Mouse (Mus musculus): ENCODE results near the gene Mctp1. TPM values are rescaled to one million over a fixed set of nuclear protein-coding genes. Genes with fewer than 3 reads are reported as not detected.
"Not testable (repeated sequence)": the region's sequence is repeated elsewhere in the genome, so short reads cannot be mapped to it uniquely, and the experiment has no call there.

The Mctp1 gene
- total RNA-seq (2021), result under 1 TPM; 0.82 to 0.88 TPM
- long read RNA-seq, experiment 1, partial matches to known transcripts, result 0 of 1 reads
- long read RNA-seq, experiment 1, other reads (novel, unspliced or antisense), result 1 of 1 reads
- long read RNA-seq, experiment 2, result 0 reads

DNA sequence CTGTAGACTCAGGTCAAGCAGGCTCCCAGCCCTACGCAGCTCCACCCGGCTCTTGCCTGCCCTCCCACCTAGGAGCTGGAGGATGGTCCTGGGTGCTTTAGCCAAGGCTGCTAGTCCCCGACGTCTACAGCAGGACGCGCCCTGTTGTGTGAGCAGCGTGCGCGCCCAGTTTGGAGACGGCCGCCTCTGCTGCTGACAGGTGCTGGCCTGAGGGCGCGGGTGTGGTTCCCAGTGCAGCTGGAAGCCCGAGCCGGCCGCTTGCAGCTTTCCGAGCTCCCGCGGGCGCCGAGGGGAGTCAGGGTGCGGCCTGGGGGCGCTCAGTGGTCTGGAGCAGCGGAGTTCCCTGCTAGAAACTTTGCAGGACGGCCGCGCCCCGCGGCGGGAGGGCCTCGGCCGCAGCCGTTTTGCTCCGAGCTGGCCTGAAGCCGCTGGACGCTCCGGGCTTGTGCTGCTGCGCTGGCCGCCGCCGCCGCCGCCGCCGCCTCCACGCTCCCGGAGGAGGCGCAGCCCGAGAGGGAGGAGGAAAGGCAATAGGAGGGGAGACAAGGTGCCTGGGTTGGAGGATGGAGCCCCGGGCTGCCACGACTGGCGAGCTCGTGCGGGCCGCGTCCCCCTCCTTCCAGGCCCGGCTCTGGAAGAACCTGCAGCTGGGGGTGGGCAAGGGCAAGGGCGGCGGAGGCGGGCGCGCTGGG lies at the start of gene Mctp1:
TSS of gene Mctp1 (plus strand) at position 564 of the 692 bp plus-strand sequence.
- DNase-seq, result peak; percentile 54
- intact Hi-C loops (cut with DNase I; ENCODE audit: low total_unique reads), result no loop called here

- intact Hi-C loops (cut with DNase I; ENCODE audit: low total_unique reads); DNase-seq: not testable (repeated sequence)
Measured at GRCm38 (mm10) chr13:76345941-76346340, 38.4 kb upstream of the Mctp1 start.

GRCm38 (mm10) chr13:76358720-76359119 lies 25.6 kb upstream of the Mctp1 start:
- no peak for DNase-seq
- intact Hi-C loops (cut with DNase I; ENCODE audit: low total_unique reads), result no loop called here

DNA sequence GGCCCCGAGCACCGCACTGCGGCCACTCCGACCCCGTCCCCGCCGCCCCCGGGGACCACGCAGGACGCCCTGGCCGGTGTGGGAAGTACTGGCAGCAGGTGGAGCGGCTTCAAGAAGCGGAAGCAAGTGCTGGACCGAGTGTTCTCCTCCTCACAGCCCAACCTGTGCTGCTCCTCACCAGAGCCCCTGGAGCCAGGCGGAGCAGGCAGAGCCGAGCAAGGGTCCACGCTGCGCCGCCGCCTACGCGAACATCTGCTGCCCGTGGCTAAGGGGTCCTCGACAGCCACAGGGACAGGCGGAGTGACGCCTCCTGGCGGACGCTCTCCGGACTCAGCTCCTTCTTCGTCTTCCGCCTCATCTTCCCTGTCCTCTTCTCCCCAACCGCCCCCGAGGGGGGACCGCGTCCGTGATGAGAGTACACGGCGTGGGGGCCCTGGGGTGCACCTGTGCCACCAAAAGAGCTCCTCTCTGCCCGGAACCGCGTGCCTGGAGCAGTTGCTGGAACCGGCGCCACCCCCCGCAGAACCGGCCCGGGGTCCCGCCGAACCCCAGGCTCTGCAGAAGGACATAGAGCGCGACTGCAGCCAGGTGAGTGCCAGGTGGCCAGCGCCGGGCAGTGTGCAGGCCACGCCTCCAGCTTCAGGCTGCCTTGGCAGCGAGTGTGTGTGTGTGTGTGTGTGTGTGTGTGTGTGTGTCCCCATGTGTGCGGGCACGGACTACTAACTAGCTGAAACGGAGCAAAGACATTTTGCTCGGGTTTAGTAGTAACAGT lies 515 bp downstream of the Mctp1 start:
- peak; percentile 36 for DNase-seq
- intact Hi-C loops (cut with DNase I; ENCODE audit: low total_unique reads), result no loop called here

DNA sequence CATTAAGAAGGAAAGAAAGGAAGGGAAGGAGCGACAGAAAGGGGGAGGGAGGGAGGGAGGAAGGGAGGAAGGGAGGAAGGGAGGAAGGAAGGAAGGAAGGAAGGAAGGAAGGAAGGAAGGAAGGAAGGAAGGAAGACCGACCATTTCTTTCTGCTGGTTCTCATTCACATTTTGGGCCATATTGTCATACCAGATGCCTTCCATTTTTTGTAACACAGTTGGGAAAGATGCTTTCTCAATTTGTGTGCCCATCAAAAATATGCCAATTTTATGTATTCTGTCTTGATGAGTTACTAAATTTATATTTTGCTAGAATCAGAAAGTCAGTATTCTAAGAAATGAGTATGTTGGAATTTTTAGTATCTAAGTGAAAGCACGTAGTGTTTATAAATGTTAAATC lies 4.3 kb downstream of the Mctp1 start:
- no peak for DNase-seq
- intact Hi-C loops (cut with DNase I; ENCODE audit: low total_unique reads), result no loop called here

DNA sequence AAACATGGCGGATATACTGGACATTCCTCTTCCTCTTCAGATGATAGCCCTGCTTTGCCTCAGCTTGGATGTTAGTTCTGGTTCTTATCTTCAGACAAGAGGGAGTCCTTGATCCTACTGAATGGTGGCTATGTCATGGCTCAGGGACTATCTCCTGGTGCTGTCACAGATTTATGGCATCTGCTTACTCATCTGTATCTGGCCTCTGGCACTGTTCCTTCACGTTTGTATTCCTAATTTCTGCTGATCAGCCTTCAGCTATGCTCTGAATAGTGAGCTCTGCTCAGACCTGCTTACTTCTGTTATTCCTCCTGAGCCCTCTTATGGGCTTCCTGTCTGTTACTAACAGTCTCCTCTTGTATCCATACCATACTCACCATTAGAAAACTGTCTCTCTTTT lies 7.6 kb downstream of the Mctp1 start:
- intact Hi-C loops (cut with DNase I; ENCODE audit: low total_unique reads), result no loop called here

GRCm38 (mm10) chr13:76393106-76393505 lies 8.8 kb downstream of the Mctp1 start:
- no peak for DNase-seq
- intact Hi-C loops (cut with DNase I; ENCODE audit: low total_unique reads), result no loop called here

More for the DNA sequence above, 7.6 kb downstream of the Mctp1 start:
- DNase-seq, result no peak

GRCm38 (mm10) chr13:76395906-76396305 lies 11.6 kb downstream of the Mctp1 start:
- intact Hi-C loops (cut with DNase I; ENCODE audit: low total_unique reads), result no loop called here

DNA sequence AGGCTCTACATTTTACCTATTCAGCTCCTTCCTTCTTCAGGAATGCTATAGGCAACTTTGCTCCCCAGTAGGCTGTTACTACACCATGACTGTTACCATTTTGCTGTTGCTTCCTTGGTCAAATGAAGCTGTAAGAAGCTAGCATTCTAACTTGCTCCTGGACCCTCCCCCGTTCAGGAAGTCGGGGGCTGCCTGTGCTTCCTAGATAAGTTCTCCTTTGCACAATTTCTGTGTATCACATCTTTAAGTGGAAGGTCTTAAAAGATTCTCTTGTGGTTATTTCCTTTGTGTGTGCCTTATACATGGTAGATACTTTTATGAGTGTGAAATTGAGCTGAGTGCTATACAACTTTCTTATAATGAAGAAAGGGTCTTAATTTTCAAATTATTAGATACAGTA lies 25.0 kb downstream of the Mctp1 start:
- no peak for DNase-seq
- intact Hi-C loops (cut with DNase I; ENCODE audit: low total_unique reads), result no loop called here

More at GRCm38 (mm10) chr13:76395906-76396305, 11.6 kb downstream of the Mctp1 start:
- no peak for DNase-seq

DNA sequence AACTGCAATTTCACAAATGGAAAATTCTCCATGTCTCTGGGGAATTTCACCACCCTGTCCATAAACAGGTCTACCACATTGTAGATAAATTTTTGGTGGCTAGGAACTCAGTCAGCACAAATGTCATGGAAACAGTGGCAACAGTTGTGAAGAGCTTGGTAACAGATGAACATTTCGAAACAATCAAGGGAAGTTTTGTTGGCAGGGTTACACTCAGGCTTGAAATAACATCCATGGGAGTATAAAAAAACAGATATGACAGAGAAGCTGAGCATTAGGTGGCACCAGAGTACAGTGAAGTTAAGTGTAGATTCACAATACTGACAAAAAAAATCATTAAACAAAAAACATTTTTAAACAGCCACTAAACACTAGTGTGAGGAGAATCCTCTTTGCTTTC lies 26.3 kb downstream of the Mctp1 start:
- intact Hi-C loops (cut with DNase I; ENCODE audit: low total_unique reads), result no loop called here
- no peak for DNase-seq

GRCm38 (mm10) chr13:76415346-76415745 lies 31.0 kb downstream of the Mctp1 start:
- intact Hi-C loops (cut with DNase I; ENCODE audit: low total_unique reads), result no loop called here

GRCm38 (mm10) chr13:76420111-76420510 lies 35.8 kb downstream of the Mctp1 start:
- no peak for DNase-seq
- intact Hi-C loops (cut with DNase I; ENCODE audit: low total_unique reads), result no loop called here

More at GRCm38 (mm10) chr13:76415346-76415745, 31.0 kb downstream of the Mctp1 start:
- no peak for DNase-seq

- intact Hi-C loops (cut with DNase I; ENCODE audit: low total_unique reads), result no loop called here
- DNase-seq, result no peak
Measured at GRCm38 (mm10) chr13:76421075-76421474, 36.7 kb downstream of the Mctp1 start.

GRCm38 (mm10) chr13:76422124-76422523 lies 37.8 kb downstream of the Mctp1 start:
- intact Hi-C loops (cut with DNase I; ENCODE audit: low total_unique reads), result no loop called here
- DNase-seq, result no peak

DNA sequence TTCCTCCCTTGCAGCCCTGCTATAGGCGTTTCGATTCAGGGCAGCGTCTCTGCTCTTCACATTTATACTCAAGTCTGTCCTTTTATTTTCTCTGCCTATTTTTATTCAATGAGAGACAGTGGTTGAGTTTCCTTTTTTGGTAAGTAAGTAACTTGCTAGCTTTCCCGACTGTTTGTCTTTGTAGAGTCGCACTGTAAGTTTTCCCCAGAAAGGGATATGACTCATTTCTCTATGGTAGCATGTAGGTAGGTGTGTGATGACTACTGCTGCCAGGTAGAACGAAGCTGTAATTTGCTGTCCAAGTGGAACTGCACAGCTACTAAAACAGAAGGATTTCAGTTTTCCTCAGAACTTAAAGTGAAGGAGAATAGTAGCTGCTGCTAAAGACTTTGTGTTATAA lies 45.1 kb downstream of the Mctp1 start:
- no peak for DNase-seq
- intact Hi-C loops (cut with DNase I; ENCODE audit: low total_unique reads), result no loop called here

- DNase-seq, result no peak
- intact Hi-C loops (cut with DNase I; ENCODE audit: low total_unique reads), result no loop called here
Measured at GRCm38 (mm10) chr13:76429927-76430326, 45.6 kb downstream of the Mctp1 start.

- intact Hi-C loops (cut with DNase I; ENCODE audit: low total_unique reads), result no loop called here
- DNase-seq, result no peak
Measured at GRCm38 (mm10) chr13:76431946-76432345, 47.6 kb downstream of the Mctp1 start.

DNA sequence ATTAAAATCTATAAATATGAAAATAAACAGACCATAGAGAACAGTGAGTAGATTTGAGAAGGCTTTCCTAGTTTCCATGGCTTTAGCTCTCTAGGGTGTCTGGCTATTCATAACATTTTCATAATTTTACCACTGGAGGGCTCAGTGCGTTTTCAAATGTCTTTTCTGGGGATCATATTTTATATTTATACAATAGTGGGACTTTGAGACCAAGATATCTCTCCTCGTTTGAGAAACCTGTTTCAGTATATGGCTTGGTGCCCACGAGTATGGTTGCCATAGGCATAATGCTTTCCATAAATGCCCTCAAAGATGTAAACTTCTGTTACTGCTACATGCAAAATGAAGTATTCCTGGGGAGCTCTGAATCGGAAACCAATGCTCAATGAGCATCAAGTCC lies 49.1 kb downstream of the Mctp1 start:
- DNase-seq, result no peak
- intact Hi-C loops (cut with DNase I; ENCODE audit: low total_unique reads), result no loop called here

DNA sequence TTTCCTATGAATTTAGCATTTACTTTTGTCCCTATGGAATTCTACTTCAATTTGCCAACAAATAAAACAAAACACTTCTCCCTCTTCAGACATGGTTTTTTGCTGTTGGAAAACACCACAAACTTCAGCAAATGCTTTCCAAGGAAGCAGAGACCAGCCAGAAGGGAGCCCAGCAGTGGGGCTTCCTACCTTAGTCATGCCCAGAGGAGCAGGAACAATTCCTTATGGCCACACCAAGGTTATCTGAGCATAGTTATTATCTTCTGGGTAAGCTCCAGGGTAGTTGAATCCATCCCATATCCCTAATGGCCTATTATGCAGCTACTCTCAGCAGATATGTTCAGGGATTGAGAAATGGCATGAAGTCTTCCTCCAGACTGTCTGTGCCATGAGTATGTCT lies 52.1 kb downstream of the Mctp1 start:
- intact Hi-C loops (cut with DNase I; ENCODE audit: low total_unique reads), result no loop called here
- no peak for DNase-seq

- intact Hi-C loops (cut with DNase I; ENCODE audit: low total_unique reads), result no loop called here
Measured at GRCm38 (mm10) chr13:76438765-76439164, 54.4 kb downstream of the Mctp1 start.

DNA sequence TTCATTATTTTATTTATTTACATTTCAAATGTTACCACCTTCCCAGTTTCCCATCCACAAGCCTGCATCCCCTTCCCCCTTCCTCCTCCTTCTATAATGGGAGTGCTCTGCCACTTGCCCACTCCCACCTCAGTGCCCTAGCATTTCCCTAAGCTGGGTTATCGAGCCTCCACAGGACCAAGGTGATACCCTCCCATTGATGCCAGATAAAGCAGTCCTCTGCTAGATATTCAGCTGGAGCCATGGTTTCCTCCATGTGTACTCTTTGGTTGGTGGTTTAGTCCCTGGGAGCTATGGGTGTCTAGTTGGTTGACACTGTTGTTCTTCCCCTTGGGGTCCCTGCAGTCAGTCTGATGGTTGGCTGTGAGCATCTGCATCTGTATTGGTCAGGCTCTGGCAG lies 61.7 kb downstream of the Mctp1 start:
- no peak for DNase-seq
- intact Hi-C loops (cut with DNase I; ENCODE audit: low total_unique reads), result no loop called here

More at GRCm38 (mm10) chr13:76438765-76439164, 54.4 kb downstream of the Mctp1 start:
- DNase-seq, result no peak
